Mouse (Mus musculus): ENCODE measurements around the gene Gm17078.
"Not testable (repeated sequence)": the region's sequence is repeated elsewhere in the genome, so short reads cannot be mapped to it uniquely, and the experiment has no call there.

The Gm17078 gene

GRCm38 (mm10) chr14:51611210-51611609, at the start of gene Gm17078:
Gm17078 (minus strand) TSS chr14:51611310.
- Histone ChIP-seq H3K4me3 (replicated peaks; ENCODE audit: low read length) (no peak within 1 kb of the TSS), H3K9me3 (ENCODE audit: low read length) (peaks cover 3% of the 10 kb centered on the region; the same call in 1 of the 2 replicates), H3K27me3 (ENCODE audit: insufficient read depth, low read length) (no peaks in the 10 kb centered on the region), H3K36me3 (ENCODE audit: insufficient read depth, low read length) (no peaks in the 10 kb centered on the region), H3K4me1 (replicated peaks; ENCODE audit: low read depth, low read length) (no peaks in the 10 kb centered on the region)
- TF ChIP-seq CTCF (conservative IDR thresholded peaks at IDR 0.05; ENCODE audit: low read length), result no peak
- no peak for TF ChIP-seq POU5F1 (IDR thresholded peaks at IDR 0.05; ENCODE audit: borderline replicate concordance, low read length)
- no peak for TF ChIP-seq NANOG (IDR thresholded peaks at IDR 0.05; ENCODE audit: borderline replicate concordance, low read length)

- H3K36me3 ChIP-seq (ENCODE audit: insufficient read depth, low read length); H3K4me3 ChIP-seq (replicated peaks; ENCODE audit: low read length); H3K9me3 ChIP-seq (ENCODE audit: low read length); H3K4me1 ChIP-seq (replicated peaks; ENCODE audit: low read depth, low read length); H3K27me3 ChIP-seq (ENCODE audit: insufficient read depth, low read length): not testable (repeated sequence)
These were observed 24.5 kb upstream of the Gm17078 start, which contains the start of gene Gm4181 for GRCm38 (mm10) chr14:51635566-51635965. Gm4181 (minus strand) TSS chr14:51635666.

GRCm38 (mm10) chr14:51632426-51632825, 21.3 kb upstream of the Gm17078 start:
- not testable (repeated sequence) for H3K27me3 ChIP-seq (ENCODE audit: insufficient read depth, low read length); H3K4me1 ChIP-seq (replicated peaks; ENCODE audit: low read depth, low read length); H3K9me3 ChIP-seq (ENCODE audit: low read length); H3K36me3 ChIP-seq (ENCODE audit: insufficient read depth, low read length); H3K4me3 ChIP-seq (replicated peaks; ENCODE audit: low read length)

- not testable (repeated sequence) for H3K36me3 ChIP-seq (ENCODE audit: insufficient read depth, low read length); H3K27me3 ChIP-seq (ENCODE audit: insufficient read depth, low read length); H3K4me1 ChIP-seq (replicated peaks; ENCODE audit: low read depth, low read length)
These were observed 19.1 kb downstream of the Gm17078 start, which contains the start of gene Gm17174 for GRCm38 (mm10) chr14:51592039-51592438. Gm17174 (minus strand) TSS chr14:51592139.

GRCm38 (mm10) chr14:51573963-51574362, 37.1 kb downstream of the Gm17078 start, which contains the start of gene Gm17175:
Gm17175 (minus strand) TSS chr14:51574063.
- not testable (repeated sequence) for H3K36me3 ChIP-seq (ENCODE audit: insufficient read depth, low read length); H3K4me3 ChIP-seq (replicated peaks; ENCODE audit: low read length); H3K4me1 ChIP-seq (replicated peaks; ENCODE audit: low read depth, low read length); H3K9me3 ChIP-seq (ENCODE audit: low read length); H3K27me3 ChIP-seq (ENCODE audit: insufficient read depth, low read length)

More at GRCm38 (mm10) chr14:51592039-51592438, 19.1 kb downstream of the Gm17078 start, which contains the start of gene Gm17174:
- H3K9me3 ChIP-seq (ENCODE audit: low read length); H3K4me3 ChIP-seq (replicated peaks; ENCODE audit: low read length): not testable (repeated sequence)

Measured in E14TG2a.4 (cell line).